Mouse (Mus musculus): ENCODE measurements around the gene Rps6ka5. TPM values are rescaled to one million over a fixed set of nuclear protein-coding genes. Genes with fewer than 3 reads are reported as not detected.
A peak's percentile ranks its signal among the peaks of the same experiment; 100 is the strongest.

Rps6ka5 gene
- total RNA-seq, 2 experiments from 2014 or later: 10.2 to 11.3 TPM

GRCm38 (mm10) chr12:100724606-100725457, 2.0 kb downstream of the Rps6ka5 start:
- DNase-seq: peak; percentile 99 to 100

GRCm38 (mm10) chr12:100724182-100724581, 2.6 kb downstream of the Rps6ka5 start:
- no peak for DNase-seq

GRCm38 (mm10) chr12:100720801-100721200, 6.0 kb downstream of the Rps6ka5 start:
- DNase-seq: no peak

- DNase-seq: no peak
Measured at GRCm38 (mm10) chr12:100717446-100717845, 9.3 kb downstream of the Rps6ka5 start.

- DNase-seq: no peak
Measured at GRCm38 (mm10) chr12:100716969-100717368, 9.8 kb downstream of the Rps6ka5 start.

GRCm38 (mm10) chr12:100711819-100712218, 15.0 kb downstream of the Rps6ka5 start:
- DNase-seq: no peak

- DNase-seq: peak; percentile 17 to 29
Measured at GRCm38 (mm10) chr12:100711116-100711691, 15.6 kb downstream of the Rps6ka5 start.

- no peak for DNase-seq
Measured at GRCm38 (mm10) chr12:100710432-100710831, 16.4 kb downstream of the Rps6ka5 start.

- no peak for DNase-seq
Measured at GRCm38 (mm10) chr12:100707312-100707711, 19.5 kb downstream of the Rps6ka5 start.

- DNase-seq: no peak
Measured at GRCm38 (mm10) chr12:100705057-100705722, 21.6 kb downstream of the Rps6ka5 start.

GRCm38 (mm10) chr12:100698019-100698418, 28.8 kb downstream of the Rps6ka5 start:
- no peak for DNase-seq

GRCm38 (mm10) chr12:100696621-100697020, 30.2 kb downstream of the Rps6ka5 start:
- no peak for DNase-seq

- DNase-seq: no peak
Measured at GRCm38 (mm10) chr12:100695252-100695651, 31.5 kb downstream of the Rps6ka5 start.

GRCm38 (mm10) chr12:100692208-100692607, 34.6 kb downstream of the Rps6ka5 start:
- DNase-seq: no peak

GRCm38 (mm10) chr12:100690444-100690843, 36.3 kb downstream of the Rps6ka5 start:
- no peak for DNase-seq

- no peak for DNase-seq
Measured at GRCm38 (mm10) chr12:100688177-100688576, 38.6 kb downstream of the Rps6ka5 start.

- DNase-seq: no peak
Measured at GRCm38 (mm10) chr12:100687001-100687400, 39.8 kb downstream of the Rps6ka5 start.

GRCm38 (mm10) chr12:100681752-100682151, 45.0 kb downstream of the Rps6ka5 start:
- no peak for DNase-seq

GRCm38 (mm10) chr12:100681241-100681640, 45.5 kb downstream of the Rps6ka5 start:
- DNase-seq: no peak

- DNase-seq: no peak
Measured at GRCm38 (mm10) chr12:100680676-100681075, 46.1 kb downstream of the Rps6ka5 start.

- no peak for DNase-seq
Measured at GRCm38 (mm10) chr12:100670647-100671199, 56.1 kb downstream of the Rps6ka5 start.

GRCm38 (mm10) chr12:100665294-100665693, 61.5 kb downstream of the Rps6ka5 start:
- no peak for DNase-seq

GRCm38 (mm10) chr12:100660076-100660475, 66.7 kb downstream of the Rps6ka5 start:
- DNase-seq: no peak
